Mouse (Mus musculus) heart, adult 2 months (tissue): Measurements from ENCODE around the gene Uevld.

Experiments
- CTCF ChIP-seq: fragments of 200-600 bp; IDR thresholded peaks from 2 replicates; pipeline ENCODE4 v1.8.1; 2022; ENCODE audit warnings: antibody characterized with exemption, mild to moderate bottlenecking, moderate library complexity
- EP300 ChIP-seq: fragments of 200-500 bp; IDR thresholded peaks from 2 replicates; pipeline ENCODE4 v1.6.1; 2011; ENCODE audit warnings: low read depth, low read length, control low read depth; ENCODE audit not compliant: insufficient read depth
- POLR2A ChIP-seq: fragments of 200-500 bp; IDR thresholded peaks from 2 replicates; pipeline ENCODE4 v1.6.1; 2011; ENCODE audit warnings: mild to moderate bottlenecking, low read depth, low read length, control low read depth; ENCODE audit not compliant: insufficient read depth

DNA sequence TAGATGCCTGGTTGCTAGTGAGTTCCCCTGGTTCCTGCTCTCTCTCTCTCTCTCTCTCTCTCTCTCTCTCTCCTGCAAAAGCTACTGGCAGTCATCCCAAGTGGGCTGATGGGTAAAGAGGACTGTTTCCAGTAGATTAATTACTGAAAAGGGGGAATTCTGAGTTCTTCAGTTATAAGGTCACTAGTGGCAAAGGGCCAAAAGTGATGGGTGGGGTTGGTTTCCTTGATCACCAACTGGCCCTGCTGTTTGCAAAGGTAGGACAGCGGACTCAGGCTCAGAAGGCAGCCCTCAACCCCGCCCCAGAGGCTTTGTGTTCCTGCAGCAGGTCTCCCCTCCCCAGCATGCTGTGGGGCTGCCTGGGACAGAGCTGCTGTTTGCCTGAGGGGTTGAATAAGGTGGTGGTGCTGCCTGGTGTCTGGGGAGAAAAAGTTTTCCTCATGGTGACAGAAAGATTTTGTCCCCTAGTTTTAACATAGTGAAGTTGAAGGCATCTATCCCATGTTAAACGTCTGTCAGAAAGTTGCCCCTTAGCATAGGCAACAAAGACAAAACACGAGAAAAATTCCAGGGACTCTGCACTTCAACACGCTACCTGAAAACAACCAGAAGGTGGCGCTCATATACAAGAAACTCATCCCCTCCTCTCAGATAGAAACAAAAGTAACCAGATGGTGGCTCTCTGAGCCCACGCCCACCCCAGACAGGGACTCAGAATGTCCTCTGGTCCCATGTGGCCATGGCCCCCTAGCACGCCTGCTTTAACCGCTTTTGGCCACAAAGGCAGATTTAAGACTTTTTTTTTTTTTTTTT, 4.7 kb upstream of the Uevld start:
- TF ChIP-seq CTCF, result peak; percentile 85
- no peak for TF ChIP-seq POLR2A
- peak; percentile 41; the same call in 1 of the 2 replicates for TF ChIP-seq EP300
